Mouse (Mus musculus) heart, postnatal 0 days (tissue): ENCODE results near the gene Uqcc1. TPM values are rescaled to one million over a fixed set of nuclear protein-coding genes. Genes with fewer than 3 reads are reported as not detected.

Source experiments
- ATAC-seq: fragments of 200-750 bp; cut with Nextera tagmentation; 2 replicates; pipeline ENCODE4 v1.8.0; 2017; ENCODE audit warnings: low read depth, moderate number of reproducible peaks, moderate library complexity; ENCODE audit not compliant: insufficient read depth
- DNase-seq: peaks from one replicate; pipeline ENCODE4 v3.0.0-alpha.2; 2016; ENCODE audit warnings: low spot score
- H3K27ac ChIP-seq: fragments of 300-500 bp; sonication (generic); 2 replicates; pipeline ENCODE4 v1.5.1; 2014; ENCODE audit warnings: low read depth, mild to moderate bottlenecking
- H3K27me3 ChIP-seq: fragments of 300-500 bp; sonication (generic); 2 replicates; pipeline ENCODE4 v1.6.1; 2014; ENCODE audit warnings: low read length, mixed read lengths; ENCODE audit not compliant: control insufficient read depth, insufficient read depth
- H3K36me3 ChIP-seq: fragments of 300-500 bp; sonication (generic); replicated peaks from 2 replicates; pipeline ENCODE4 v1.6.1; 2014; ENCODE audit warnings: low read length, mixed read lengths; ENCODE audit not compliant: control insufficient read depth, insufficient read depth
- H3K4me1 ChIP-seq: fragments of 300-500 bp; sonication (generic); 2 replicates; pipeline ENCODE4 v1.6.1; 2014; ENCODE audit warnings: antibody characterized with exemption; ENCODE audit not compliant: control insufficient read depth, insufficient read depth
- H3K4me2 ChIP-seq: fragments of 300-500 bp; sonication (generic); 2 replicates; pipeline ENCODE4 v1.6.1; 2014; ENCODE audit warnings: low read depth, mild to moderate bottlenecking, low read length, moderate library complexity
- H3K4me3 ChIP-seq: fragments of 300-500 bp; sonication (generic); 2 replicates; pipeline ENCODE4 v1.5.1; 2014; ENCODE audit warnings: low read depth, low read length
- H3K9ac ChIP-seq: fragments of 300-500 bp; sonication (generic); replicated peaks from 2 replicates; pipeline ENCODE4 v1.6.1; 2014; ENCODE audit warnings: low read depth, low read length, mixed read lengths
- H3K9me3 ChIP-seq: fragments of 300-500 bp; sonication (generic); replicated peaks from 2 replicates; pipeline ENCODE4 v1.6.1; 2016; ENCODE audit warnings: low read length; ENCODE audit not compliant: control insufficient read depth
- CTCF ChIP-seq: IDR thresholded peaks from 2 replicates; pipeline ENCODE4 v1.5.1; 2016; ENCODE audit warnings: antibody characterized with exemption, control low read depth, low read depth
- EP300 ChIP-seq: IDR thresholded peaks from 2 replicates; pipeline ENCODE4 v1.6.1; 2016; ENCODE audit warnings: antibody characterized with exemption, low read depth
- WGBS: fragments of 180-500 bp; shearing (Covaris S2); extraction: QIAGEN DNeasy Blood & Tissue Kit; methylation state at CpG from one replicate; pipeline ENCODE4 v1.1.7; 2014; 5-methylcytosine and 5-hydroxymethylcytosine counted together
- polyA plus RNA-seq: library from polyadenylated mRNA; unstranded; fragments of >200 nt; fragmentation: Nextera tagmentation; extraction: Ambion mirVana; gene quantifications from 2 replicates; pipeline ENCODE4 v1.2.1, GENCODE M21; 2015
- total RNA-seq: library from RNA; depleted of rRNA; stranded (reverse); fragments of >200 nt; gene quantifications from 2 replicates; pipeline ENCODE4 v1.2.3, GENCODE M21; 2014; ENCODE audit warnings: low replicate concordance; rRNA removed

Gene Uqcc1
- total RNA-seq (85.7 and 167 TPM in 2 replicates), polyA plus RNA-seq (149 and 167 TPM in 2 replicates)

GRCm38 (mm10) chr2:155929531-155930442, at the start of gene Uqcc1:
Uqcc1 (minus strand) TSS chr2:155930310.
- Histone ChIP-seq H3K36me3 (no peaks in the 10 kb centered on the region), H3K4me2 (peak within 1 kb of the TSS; percentile 84), H3K9me3 (no peaks in the 10 kb centered on the region), H3K4me3 (peak within 1 kb of the TSS; percentile 81), H3K9ac (peak within 1 kb of the TSS; percentile 71), H3K4me1 (peaks cover 4% of the 10 kb centered on the region; the same call in 1 of the 2 replicates), H3K27ac (peak within 1 kb of the TSS; percentile 81), H3K27me3 (no peaks in the 10 kb centered on the region)
- under 1% methylated on average over 38 of the region's 38 CpGs for WGBS
- DNase-seq (peak; percentile 92), ATAC-seq (peak; percentile 95)
- TF ChIP-seq EP300 (no peak), CTCF (0 out of 2 replicates have a peak, but pooled peaks have one; percentile 6)

GRCm38 (mm10) chr2:155979328-155979991, 49.4 kb upstream of the Uqcc1 start:
- DNase-seq = peak; percentile 25
- H3K9me3 ChIP-seq = no peaks in the 10 kb centered on the region
- 60% methylated on average over 5 of the region's 5 CpGs for WGBS
- no peak overlapping the region for H3K9ac ChIP-seq
- peak overlapping the region; percentile 52 for H3K27ac ChIP-seq
- ATAC-seq = peak; percentile 74
- no peaks in the 10 kb centered on the region for H3K4me1 ChIP-seq
- peak overlapping the region; percentile 6; the same call in 1 of the 2 replicates for H3K4me2 ChIP-seq
- no peak overlapping the region for H3K4me3 ChIP-seq
- H3K27me3 ChIP-seq = no peaks in the 10 kb centered on the region
- no peak for TF ChIP-seq EP300
- no peak for TF ChIP-seq CTCF
- peaks cover 80% of the 10 kb centered on the region for H3K36me3 ChIP-seq

GRCm38 (mm10) chr2:155974087-155974731, 44.1 kb upstream of the Uqcc1 start:
- DNase-seq = no peak
- no peak overlapping the region for H3K27ac ChIP-seq
- no peak overlapping the region for H3K4me2 ChIP-seq
- TF ChIP-seq CTCF (no peak), EP300 (no peak)
- H3K4me1 ChIP-seq = no peaks in the 10 kb centered on the region
- H3K9me3 ChIP-seq = no peaks in the 10 kb centered on the region
- H3K9ac ChIP-seq = no peak overlapping the region
- 76% methylated on average over 14 of the region's 14 CpGs for WGBS
- ATAC-seq = no peak
- no peak overlapping the region for H3K4me3 ChIP-seq
- no peaks in the 10 kb centered on the region for H3K27me3 ChIP-seq
- H3K36me3 ChIP-seq = peaks cover 79% of the 10 kb centered on the region

- TF ChIP-seq EP300 = no peak
- no peak for TF ChIP-seq CTCF
- no peak overlapping the region for H3K27ac ChIP-seq
- H3K9ac ChIP-seq = no peak overlapping the region
- H3K36me3 ChIP-seq = peaks cover 84% of the 10 kb centered on the region
- no peak overlapping the region for H3K4me2 ChIP-seq
- H3K27me3 ChIP-seq = no peaks in the 10 kb centered on the region
- H3K4me3 ChIP-seq = no peak overlapping the region
- ATAC-seq (no peak), DNase-seq (no peak)
- no peaks in the 10 kb centered on the region for H3K9me3 ChIP-seq
- 87% methylated on average over 6 of the region's 6 CpGs for WGBS
- H3K4me1 ChIP-seq = no peaks in the 10 kb centered on the region
Measured at GRCm38 (mm10) chr2:155973348-155973747, 43.2 kb upstream of the Uqcc1 start.

GRCm38 (mm10) chr2:155962991-155963390, 32.9 kb upstream of the Uqcc1 start:
- WGBS = 33% methylated on average over 1 of the region's 1 CpGs
- Histone ChIP-seq H3K9ac (no peak overlapping the region), H3K36me3 (peaks cover 41% of the 10 kb centered on the region), H3K9me3 (no peaks in the 10 kb centered on the region), H3K4me2 (no peak overlapping the region), H3K4me3 (no peak overlapping the region), H3K27ac (no peak overlapping the region), H3K27me3 (no peaks in the 10 kb centered on the region), H3K4me1 (no peaks in the 10 kb centered on the region)
- peak; percentile 67 for TF ChIP-seq CTCF
- TF ChIP-seq EP300 = no peak
- peak; percentile 64 for ATAC-seq
- peak; percentile 50 for DNase-seq
